Mouse (Mus musculus): ENCODE measurements around the gene Naip1. TPM values are rescaled to one million over a fixed set of nuclear protein-coding genes. Genes with fewer than 3 reads are reported as not detected.
"Not testable (repeated sequence)": the region's sequence is repeated elsewhere in the genome, so short reads cannot be mapped to it uniquely, and the experiment has no call there.

Gene Naip1
- polyA plus RNA-seq, 1 experiment: not detected

DNA sequence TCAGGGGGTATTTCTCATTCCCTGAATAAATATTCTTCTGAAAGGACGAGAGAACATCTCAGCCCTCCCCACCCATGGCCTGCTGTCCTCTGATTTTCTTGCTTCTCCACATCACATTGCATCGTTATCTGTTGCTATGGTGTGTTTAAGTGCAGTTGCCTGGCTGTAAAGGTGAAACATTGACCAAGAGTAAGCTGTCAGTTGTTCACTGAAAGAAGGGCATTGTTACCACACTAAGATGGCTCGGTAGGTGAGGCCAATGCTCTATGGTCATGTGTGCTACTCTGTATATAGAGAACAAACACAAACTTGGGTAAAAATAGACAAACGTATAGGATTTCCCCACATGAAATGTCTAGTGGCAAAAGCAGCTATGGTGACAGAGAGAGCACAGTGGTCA, 42.8 kb downstream of the Naip1 start:
- Histone ChIP-seq H3K9ac (ENCODE audit: low read depth, poor library complexity, severe bottlenecking) (no peak overlapping the region), H3K9me3 (replicated peaks; ENCODE audit: control insufficient read depth, insufficient read depth, low read length, poor library complexity, severe bottlenecking) (no peaks in the 10 kb centered on the region), H3K27ac (ENCODE audit: insufficient read depth, low read length) (no peak overlapping the region), H3K4me1 (ENCODE audit: control insufficient read depth, insufficient read depth, low read length) (no peaks in the 10 kb centered on the region), H3K27me3 (ENCODE audit: control insufficient read depth, insufficient read depth, low read length, poor library complexity, severe bottlenecking) (no peaks in the 10 kb centered on the region), H3K36me3 (ENCODE audit: control insufficient read depth, insufficient read depth, low read length, poor library complexity, severe bottlenecking) (no peaks in the 10 kb centered on the region), H3K4me3 (ENCODE audit: low read depth, low read length) (no peak overlapping the region)
- TF ChIP-seq POLR2A (IDR thresholded peaks at IDR 0.05; ENCODE audit: insufficient read depth, low read length) (no peak), EP300 (IDR thresholded peaks at IDR 0.05; ENCODE audit: insufficient read depth, low read depth, low read length) (no peak), CTCF (IDR thresholded peaks at IDR 0.05; ENCODE audit: low read depth, low read length) (no peak)

DNA sequence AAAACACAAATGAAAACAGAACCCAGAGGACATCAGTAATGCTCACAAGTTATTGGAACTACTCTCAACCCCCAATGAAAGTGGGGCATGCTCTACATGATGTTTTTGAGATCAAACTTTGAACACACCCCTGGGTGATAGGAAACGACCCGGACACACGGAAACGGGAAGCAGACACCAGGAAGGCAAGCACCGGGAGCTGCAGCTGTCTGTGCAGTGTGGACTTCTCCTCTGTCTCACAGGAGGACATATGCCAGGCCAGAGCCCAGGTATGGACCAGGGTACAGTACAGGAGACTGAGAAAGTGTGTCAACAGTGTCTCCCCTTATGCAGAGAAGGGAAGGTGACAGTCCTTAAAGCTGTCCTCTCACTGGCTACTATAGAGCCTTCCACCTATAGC, 43.5 kb downstream of the Naip1 start:
- Histone ChIP-seq H3K27me3 (ENCODE audit: control insufficient read depth, insufficient read depth, low read length, poor library complexity, severe bottlenecking) (no peaks in the 10 kb centered on the region), H3K9me3 (replicated peaks; ENCODE audit: control insufficient read depth, insufficient read depth, low read length, poor library complexity, severe bottlenecking) (no peaks in the 10 kb centered on the region), H3K4me3 (ENCODE audit: low read depth, low read length) (no peak overlapping the region), H3K36me3 (ENCODE audit: control insufficient read depth, insufficient read depth, low read length, poor library complexity, severe bottlenecking) (no peaks in the 10 kb centered on the region), H3K27ac (ENCODE audit: insufficient read depth, low read length) (no peak overlapping the region), H3K4me1 (ENCODE audit: control insufficient read depth, insufficient read depth, low read length) (no peaks in the 10 kb centered on the region), H3K9ac (ENCODE audit: low read depth, poor library complexity, severe bottlenecking) (no peak overlapping the region)
- TF ChIP-seq CTCF (IDR thresholded peaks at IDR 0.05; ENCODE audit: low read depth, low read length) (no peak), POLR2A (IDR thresholded peaks at IDR 0.05; ENCODE audit: insufficient read depth, low read length) (no peak), EP300 (IDR thresholded peaks at IDR 0.05; ENCODE audit: insufficient read depth, low read depth, low read length) (no peak)

- TF ChIP-seq POLR2A (IDR thresholded peaks at IDR 0.05; ENCODE audit: insufficient read depth, low read length) (no peak), CTCF (IDR thresholded peaks at IDR 0.05; ENCODE audit: low read depth, low read length) (no peak)
- Histone ChIP-seq H3K4me3 (ENCODE audit: low read depth, low read length) (no peak overlapping the region), H3K9me3 (replicated peaks; ENCODE audit: control insufficient read depth, insufficient read depth, low read length, poor library complexity, severe bottlenecking) (no peaks in the 10 kb centered on the region), H3K27ac (ENCODE audit: insufficient read depth, low read length) (no peak overlapping the region), H3K27me3 (ENCODE audit: control insufficient read depth, insufficient read depth, low read length, poor library complexity, severe bottlenecking) (no peaks in the 10 kb centered on the region), H3K4me1 (ENCODE audit: control insufficient read depth, insufficient read depth, low read length) (no peaks in the 10 kb centered on the region), H3K9ac (ENCODE audit: low read depth, poor library complexity, severe bottlenecking) (no peak overlapping the region), H3K36me3 (ENCODE audit: control insufficient read depth, insufficient read depth, low read length, poor library complexity, severe bottlenecking) (no peaks in the 10 kb centered on the region)
Observed at GRCm38 (mm10) chr13:100408242-100408641, 44.4 kb downstream of the Naip1 start.

DNA sequence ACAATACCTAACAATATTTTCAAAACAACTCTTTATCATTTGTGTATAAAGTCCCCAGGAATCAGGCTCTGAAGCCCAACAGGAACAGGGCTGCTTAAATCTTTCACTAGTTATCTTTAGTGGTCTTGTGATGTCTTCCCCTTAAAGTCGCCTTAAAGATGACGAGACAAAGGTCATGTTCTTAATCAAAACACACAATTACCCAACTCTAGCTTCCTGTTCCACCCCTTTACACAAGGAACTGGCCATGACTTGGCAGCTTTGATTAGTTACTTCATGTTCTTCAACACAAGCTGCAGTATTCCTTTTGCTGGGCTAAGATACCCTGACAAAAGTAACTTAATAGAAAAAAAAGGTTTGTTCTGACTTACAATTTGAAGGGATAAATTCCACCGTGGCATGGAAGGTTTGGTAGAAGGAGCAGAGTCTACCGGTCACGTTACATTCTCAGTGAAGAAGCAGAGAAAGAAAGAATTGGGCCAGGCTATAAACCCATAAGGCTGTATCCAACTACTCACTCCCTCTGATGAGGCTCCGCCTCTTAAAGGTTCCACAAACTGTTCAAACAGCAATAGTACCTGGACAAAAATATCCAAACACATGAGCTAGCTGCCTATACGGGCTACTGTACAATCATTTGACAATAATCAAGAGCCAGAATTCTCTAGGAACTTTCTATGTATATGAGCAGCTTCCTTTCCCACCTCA, 49.6 kb downstream of the Naip1 start:
- not testable (repeated sequence) for H3K27ac ChIP-seq (ENCODE audit: insufficient read depth, low read length); H3K36me3 ChIP-seq (ENCODE audit: control insufficient read depth, insufficient read depth, low read length, poor library complexity, severe bottlenecking); H3K27me3 ChIP-seq (ENCODE audit: control insufficient read depth, insufficient read depth, low read length, poor library complexity, severe bottlenecking); H3K4me1 ChIP-seq (ENCODE audit: control insufficient read depth, insufficient read depth, low read length); H3K9me3 ChIP-seq (replicated peaks; ENCODE audit: control insufficient read depth, insufficient read depth, low read length, poor library complexity, severe bottlenecking); H3K9ac ChIP-seq (ENCODE audit: low read depth, poor library complexity, severe bottlenecking); H3K4me3 ChIP-seq (ENCODE audit: low read depth, low read length)

GRCm38 (mm10) chr13:100391021-100391420, 61.6 kb downstream of the Naip1 start:
- H3K4me1 ChIP-seq (ENCODE audit: control insufficient read depth, insufficient read depth, low read length); H3K9ac ChIP-seq (ENCODE audit: low read depth, poor library complexity, severe bottlenecking); H3K36me3 ChIP-seq (ENCODE audit: control insufficient read depth, insufficient read depth, low read length, poor library complexity, severe bottlenecking); H3K27me3 ChIP-seq (ENCODE audit: control insufficient read depth, insufficient read depth, low read length, poor library complexity, severe bottlenecking); H3K4me3 ChIP-seq (ENCODE audit: low read depth, low read length); H3K27ac ChIP-seq (ENCODE audit: insufficient read depth, low read length); H3K9me3 ChIP-seq (replicated peaks; ENCODE audit: control insufficient read depth, insufficient read depth, low read length, poor library complexity, severe bottlenecking): not testable (repeated sequence)

DNA sequence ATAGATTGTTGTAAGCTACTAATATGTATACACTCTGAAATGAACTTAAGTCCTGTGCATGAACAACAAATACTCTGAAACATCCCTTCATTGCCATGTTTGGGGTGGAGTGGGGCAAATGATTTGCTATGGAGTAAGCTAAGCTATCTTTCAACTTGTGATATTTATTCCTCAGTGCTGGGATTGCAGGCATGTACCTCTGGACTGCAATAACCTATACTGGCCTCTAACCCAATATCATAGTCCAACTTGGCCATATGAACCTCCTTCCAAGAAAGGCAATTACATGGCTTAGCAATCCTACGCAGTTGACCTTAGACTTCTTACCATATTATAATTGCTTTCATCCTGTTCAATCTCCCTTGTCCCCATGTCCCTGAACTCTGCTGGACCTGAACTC, 82.1 kb downstream of the Naip1 start:
- H3K36me3 ChIP-seq (ENCODE audit: control insufficient read depth, insufficient read depth, low read length, poor library complexity, severe bottlenecking): no peaks in the 10 kb centered on the region
- TF ChIP-seq EP300 (IDR thresholded peaks at IDR 0.05; ENCODE audit: insufficient read depth, low read depth, low read length) (no peak), POLR2A (IDR thresholded peaks at IDR 0.05; ENCODE audit: insufficient read depth, low read length) (no peak), CTCF (IDR thresholded peaks at IDR 0.05; ENCODE audit: low read depth, low read length) (no peak)
- H3K9ac ChIP-seq (ENCODE audit: low read depth, poor library complexity, severe bottlenecking): no peak overlapping the region
- H3K9me3 ChIP-seq (replicated peaks; ENCODE audit: control insufficient read depth, insufficient read depth, low read length, poor library complexity, severe bottlenecking): no peaks in the 10 kb centered on the region
- H3K27me3 ChIP-seq (ENCODE audit: control insufficient read depth, insufficient read depth, low read length, poor library complexity, severe bottlenecking): no peaks in the 10 kb centered on the region
- H3K4me1 ChIP-seq (ENCODE audit: control insufficient read depth, insufficient read depth, low read length): no peaks in the 10 kb centered on the region
- no peak overlapping the region for H3K27ac ChIP-seq (ENCODE audit: insufficient read depth, low read length)
- no peak overlapping the region for H3K4me3 ChIP-seq (ENCODE audit: low read depth, low read length)

Other genes with a start within 250 kb of the Naip1 start
- not detected in 2 replicates for gene Naip5, start 206.5 kb downstream of the Naip1 start, polyA plus RNA-seq (2011; ENCODE audit: insufficient read depth, insufficient read length, low read depth, missing spikeins)
- gene Naip6, start 135.2 kb downstream of the Naip1 start, polyA plus RNA-seq (2011; ENCODE audit: insufficient read depth, insufficient read length, low read depth, missing spikeins): 0.35 and 0.39 TPM in 2 replicates
- 107 and 118 TPM in 2 replicates for gene Gtf2h2, start 39.7 kb upstream of the Naip1 start, polyA plus RNA-seq (2011; ENCODE audit: insufficient read depth, insufficient read length, low read depth, missing spikeins)
- 14.6 and 15.8 TPM in 2 replicates for gene Ocln, start 99.8 kb upstream of the Naip1 start, polyA plus RNA-seq (2011; ENCODE audit: insufficient read depth, insufficient read length, low read depth, missing spikeins)
- gene Marveld2, start 164.1 kb upstream of the Naip1 start, polyA plus RNA-seq (2011; ENCODE audit: insufficient read depth, insufficient read length, low read depth, missing spikeins): 14.2 and 17.2 TPM in 2 replicates
- gene Ak6, start 198.1 kb upstream of the Naip1 start, polyA plus RNA-seq (2011; ENCODE audit: insufficient read depth, insufficient read length, low read depth, missing spikeins): 200 and 203 TPM in 2 replicates
- 39.7 TPM in 2 replicates for gene Rad17, start 198.2 kb upstream of the Naip1 start, polyA plus RNA-seq (2011; ENCODE audit: insufficient read depth, insufficient read length, low read depth, missing spikeins)
- gene Taf9, start 198.7 kb upstream of the Naip1 start, polyA plus RNA-seq (2011; ENCODE audit: insufficient read depth, insufficient read length, low read depth, missing spikeins): 13.2 and 17.4 TPM in 2 replicates
- 3.6 and 3.8 TPM in 2 replicates for gene Ccdc125, start 216.8 kb upstream of the Naip1 start, polyA plus RNA-seq (2011; ENCODE audit: insufficient read depth, insufficient read length, low read depth, missing spikeins)

Data from ES-Bruce4 (cell line).